Mouse (Mus musculus) ES-Bruce4 (cell line): ENCODE results near the gene Capns2.

Experiments used
- CTCF ChIP-seq: IDR thresholded peaks from one replicate; pipeline ENCODE4 v1.8.1; 2011; ENCODE audit warnings: low read depth, low read length
- POLR2A ChIP-seq: IDR thresholded peaks from one replicate; pipeline ENCODE4 v1.8.1; 2011; ENCODE audit warnings: low read length; ENCODE audit not compliant: insufficient read depth

DNA sequence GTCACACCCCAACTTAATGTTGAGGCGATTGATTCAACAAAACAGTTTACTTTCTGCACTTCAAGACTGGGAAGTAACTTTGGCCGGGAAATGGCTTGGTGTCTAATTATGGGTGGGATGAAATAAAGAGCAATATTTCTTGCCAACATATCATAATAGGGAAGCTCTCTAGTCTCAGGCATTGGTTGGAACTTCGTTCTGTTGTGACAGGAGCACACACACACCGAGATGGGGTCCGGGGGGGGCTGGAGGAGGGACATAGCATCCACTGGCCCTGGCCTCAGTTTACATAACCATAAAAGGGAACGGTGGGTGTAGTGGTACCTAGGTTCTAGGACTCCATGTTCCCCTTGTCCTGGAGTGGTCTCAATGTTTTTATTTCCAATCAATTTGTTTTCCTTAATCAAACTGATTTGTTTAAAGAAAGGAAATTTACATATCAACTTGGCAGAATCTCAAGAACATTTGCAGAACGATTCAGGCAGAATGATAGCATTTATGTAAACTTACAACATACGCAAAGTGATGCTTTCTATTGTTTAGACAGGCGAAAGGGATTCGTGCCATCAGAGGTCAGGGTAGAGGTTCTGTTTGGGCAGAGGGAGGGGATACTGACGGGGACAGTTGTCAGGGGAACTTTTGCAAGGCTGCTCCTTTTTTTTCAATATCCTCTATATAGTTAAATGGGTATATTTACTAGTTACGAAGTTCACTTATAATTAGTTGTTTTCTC is 49.6 kb downstream of the Capns2 start:
- TF ChIP-seq CTCF (no peak), POLR2A (no peak)
